ENCODE assay signal across 12 mouse cellular contexts in the genomic region with DNA sequence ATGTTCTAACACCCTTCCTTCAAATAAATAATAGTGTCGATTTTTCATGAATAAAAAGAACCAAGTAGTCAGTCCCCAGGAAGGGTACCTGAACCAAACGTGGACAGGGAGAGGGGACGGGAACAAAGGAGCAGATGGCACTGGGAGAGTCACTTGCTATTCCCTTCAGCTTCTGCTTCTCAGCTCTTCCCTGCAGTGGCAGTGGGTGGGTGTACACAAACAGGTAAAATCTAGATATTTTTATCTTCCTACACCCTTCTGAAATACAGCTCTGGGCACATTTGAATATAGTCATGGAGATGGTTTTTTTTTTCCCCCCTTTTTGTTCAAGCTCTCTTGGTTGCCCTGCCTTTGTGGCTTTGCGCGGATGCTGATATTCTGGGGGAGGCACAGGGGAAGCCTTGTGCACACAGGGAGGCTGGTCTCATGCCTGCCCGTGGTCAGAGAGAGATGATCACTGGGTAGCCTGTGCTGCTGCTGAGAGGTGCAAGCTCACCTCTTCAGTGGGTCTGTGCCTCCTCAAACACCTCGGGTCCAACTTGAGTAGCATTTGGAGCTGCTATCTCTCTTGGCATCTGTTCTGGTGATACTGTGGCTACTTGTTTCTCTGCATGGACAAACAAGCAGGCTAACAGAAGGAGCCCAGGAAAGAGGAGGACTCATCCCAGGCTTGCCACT.
DNase-seq lines count a peak whose midpoint lies in the region; ATAC-seq lines count a peak whose summit lies in the region.
"Had no signal": no experiment of that assay in that cellular context is flagged by ENCODE, and none has a peak within 500 bp of the region (broad histone marks: within the 10 kb centered on the region; RNA-seq: fewer than 3 reads in every experiment).

No protein-coding gene starts in this region.

- H3K4me1 ChIP-seq in hindbrain, embryonic 13.5 days (replicated peaks) = peaks cover 38% of the 10 kb centered on the region
- peaks cover 38% of the 10 kb centered on the region for H3K4me1 ChIP-seq in neural tube, embryonic 15.5 days

- H3K4me3 ChIP-seq in hindbrain, embryonic 13.5 days = no peak overlapping the region
- no peak overlapping the region for H3K4me3 ChIP-seq in neural tube, embryonic 15.5 days (replicated peaks)
- H3K4me3 ChIP-seq: embryonic facial prominence, embryonic 13.5 days; heart, embryonic 15.5 days had no signal

- intact Hi-C loops in left cerebral cortex, postnatal 25 days (cut with DNase I) = no loop called here
- intact Hi-C loops in left cerebral cortex, postnatal 10 days (cut with DNase I) = no loop called here

- no peak for DNase-seq in cerebellum, adult 11 months
- DNase-seq in left cerebral cortex, postnatal 25 days (ENCODE audit: low spot score in 2 of 2) = peak; percentile 13 to 20
- no peak for DNase-seq in left cerebral cortex, postnatal 10 days (ENCODE audit: extremely low spot score in 1 of 2, low spot score in 2 of 2)
- DNase-seq in spleen, adult 12 weeks (ENCODE audit: low spot score) = no peak
- no peak for DNase-seq in Muller cell, postnatal 12 days (ENCODE audit: inconsistent ontology term)

- no peaks in the 10 kb centered on the region for H3K9me3 ChIP-seq in hindbrain, embryonic 13.5 days
- no peaks in the 10 kb centered on the region for H3K9me3 ChIP-seq in neural tube, embryonic 15.5 days (replicated peaks)
- H3K9me3 ChIP-seq: embryonic facial prominence, embryonic 13.5 days; heart, embryonic 15.5 days had no signal

- H3K9ac ChIP-seq in hindbrain, embryonic 13.5 days = no peak overlapping the region
- H3K9ac ChIP-seq in neural tube, embryonic 15.5 days (replicated peaks) = 0 out of 2 replicates have a peak overlapping the region, but pooled peaks have one; percentile 7
- H3K9ac ChIP-seq: embryonic facial prominence, embryonic 13.5 days; heart, embryonic 15.5 days had no signal

- ATAC-seq in cerebellum, adult (ENCODE audit: insufficient number of reproducible peaks, low FRiP score, low TSS enrichment) = peak; percentile 56
- ATAC-seq in hindbrain, embryonic 13.5 days (ENCODE audit: low FRiP score) = peak; percentile 49; the same call in 1 of the 2 replicates
- no peak for ATAC-seq in neural tube, embryonic 15.5 days (ENCODE audit: low FRiP score)
- ATAC-seq: activated CD4-positive, CD25-positive, alpha-beta regulatory T cell, adult 4 months; intestine, postnatal 0 days had no signal

- peak overlapping the region; percentile 80 for H3K27ac ChIP-seq in hindbrain, embryonic 13.5 days
- H3K27ac ChIP-seq in neural tube, embryonic 15.5 days (replicated peaks) = peak overlapping the region; percentile 80
- H3K27ac ChIP-seq: embryonic facial prominence, embryonic 13.5 days; heart, embryonic 15.5 days had no signal

- H3K27me3 ChIP-seq in hindbrain, embryonic 13.5 days = no peaks in the 10 kb centered on the region
- H3K27me3 ChIP-seq in neural tube, embryonic 15.5 days (replicated peaks) = no peaks in the 10 kb centered on the region
- H3K27me3 ChIP-seq: embryonic facial prominence, embryonic 13.5 days; heart, embryonic 15.5 days had no signal

- no peaks in the 10 kb centered on the region for H3K36me3 ChIP-seq in hindbrain, embryonic 13.5 days
- no peaks in the 10 kb centered on the region for H3K36me3 ChIP-seq in neural tube, embryonic 15.5 days
- H3K36me3 ChIP-seq: embryonic facial prominence, embryonic 13.5 days; heart, embryonic 15.5 days had no signal

- 0 out of 2 replicates have a peak overlapping the region, but pooled peaks have one; percentile 3 for H3K4me2 ChIP-seq in hindbrain, embryonic 13.5 days
- peak overlapping the region; percentile 15; the same call in 1 of the 2 replicates for H3K4me2 ChIP-seq in neural tube, embryonic 15.5 days
- H3K4me2 ChIP-seq: embryonic facial prominence, embryonic 13.5 days; heart, embryonic 15.5 days had no signal

- 56% methylated on average over 7 of the region's 7 CpGs for WGBS in hindbrain, embryonic 13.5 days
- WGBS in neural tube, embryonic 15.5 days = 39% methylated on average over 7 of the region's 7 CpGs

Comparison
In these comparisons a context has a peak if more than half of its experiments do, and no peak if none do; other contexts are left out.
1. DNase-seq: peak in left cerebral cortex, postnatal 25 days (2 of 2); none in cerebellum, adult 11 months (single experiment), left cerebral cortex, postnatal 10 days (0 of 2), spleen, adult 12 weeks (single experiment) and Muller cell, postnatal 12 days (single experiment).